Mouse (Mus musculus) retina, adult 2 months (tissue): ENCODE data around the gene Fam205a2.
"Not testable (repeated sequence)": the region's sequence is repeated elsewhere in the genome, so short reads cannot be mapped to it uniquely, and the experiment has no call there.

Source experiments
- DNase-seq: peaks from one replicate; pipeline ENCODE4 v3.0.0-alpha.2; 2012; ENCODE audit warnings: low read depth, low spot score

The Fam205a2 gene

GRCm38 (mm10) chr4:42528075-42528474, at the start of gene Fam205a2:
TSS of gene Fam205a2 (minus strand) at chr4:42528175.
- DNase-seq, result not testable (repeated sequence)
